Mouse (Mus musculus) myocyte (in vitro differentiated cells): ENCODE measurements around the gene Midn.

Experiments used
- CEBPB ChIP-seq: IDR thresholded peaks from 2 replicates; pipeline ENCODE4 v1.6.1; 2011; ENCODE audit warnings: mild to moderate bottlenecking, moderate library complexity; ENCODE audit not compliant: poor library complexity, insufficient read depth, severe bottlenecking
- E2F4 ChIP-seq: IDR thresholded peaks from one replicate; pipeline ENCODE4 v1.6.1; 2011; ENCODE audit warnings: mild to moderate bottlenecking, control low read depth, moderate library complexity; ENCODE audit not compliant: insufficient read depth
- MAX ChIP-seq: IDR thresholded peaks from one replicate; pipeline ENCODE4 v1.6.1; 2011; ENCODE audit warnings: low read depth, mild to moderate bottlenecking, control low read depth
- MYOD1 ChIP-seq, 3 experiments: IDR thresholded peaks; one replicate each; pipeline ENCODE4 v1.6.1; 2011; ENCODE audit warnings: control low read depth in 2 of 3, low read depth in 2 of 3, mild to moderate bottlenecking in 2 of 3, moderate library complexity in 1 of 3; ENCODE audit not compliant: insufficient read length in 2 of 3, control insufficient read depth in 1 of 3
- MYOG ChIP-seq, 3 experiments: IDR thresholded peaks; one replicate each; pipeline ENCODE4 v1.6.1; 2011; ENCODE audit warnings: control low read depth in 2 of 3, low read depth in 2 of 3, mild to moderate bottlenecking in 2 of 3; ENCODE audit not compliant: insufficient read length in 2 of 3, control insufficient read depth in 1 of 3, insufficient read depth in 1 of 3
- POLR2A ChIP-seq: IDR thresholded peaks from one replicate; pipeline ENCODE4 v1.6.1; 2011; ENCODE audit warnings: low read depth, mild to moderate bottlenecking, control low read depth, moderate library complexity; ENCODE audit not compliant: insufficient read length
- REST ChIP-seq: IDR thresholded peaks from one replicate; pipeline ENCODE4 v1.6.1; 2011; ENCODE audit warnings: mild to moderate bottlenecking, control low read depth, moderate library complexity; ENCODE audit not compliant: insufficient read depth, insufficient read length
- USF1 ChIP-seq: IDR thresholded peaks from one replicate; pipeline ENCODE4 v1.6.1; 2011; ENCODE audit warnings: low read depth, mild to moderate bottlenecking, control low read depth, moderate library complexity

- no peak for TF ChIP-seq POLR2A
- no peak for TF ChIP-seq MAX
- TF ChIP-seq REST, result no peak
- TF ChIP-seq CEBPB, result no peak
- no peak for TF ChIP-seq USF1
- no peak for TF ChIP-seq MYOG (IDR thresholded peaks at IDR 0.05; ENCODE audit: control insufficient read depth in 1 of 3, insufficient read depth in 1 of 3, insufficient read length in 2 of 3, low read depth in 2 of 3)
- TF ChIP-seq MYOD1 (IDR thresholded peaks at IDR 0.05; ENCODE audit: control insufficient read depth in 1 of 3, insufficient read length in 2 of 3, low read depth in 2 of 3), result no peak
- TF ChIP-seq E2F4, result no peak
Measured at GRCm38 (mm10) chr10:80180288-80180687, 32.2 kb downstream of the Midn start.
